Mouse (Mus musculus): ENCODE results near the gene Stag1. TPM values are rescaled to one million over a fixed set of nuclear protein-coding genes. Genes with fewer than 3 reads are reported as not detected.
"Not testable (repeated sequence)": the region's sequence is repeated elsewhere in the genome, so short reads cannot be mapped to it uniquely, and the experiment has no call there.

The Stag1 gene
- polyA plus RNA-seq, 1 experiment from 2014 or later = 44.7 TPM

GRCm38 (mm10) chr9:100660587-100660986, 63.0 kb downstream of the Stag1 start:
- no peaks in the 10 kb centered on the region for H3K9me3 ChIP-seq
- H3K4me3 ChIP-seq = no peak overlapping the region
- H3K27ac ChIP-seq = no peak overlapping the region
- no peak for ATAC-seq (ENCODE audit: low FRiP score)
- no peaks in the 10 kb centered on the region; the same call in 1 of the 2 replicates for H3K4me1 ChIP-seq (replicated peaks)
- no peak overlapping the region for H3K9ac ChIP-seq
- no peaks in the 10 kb centered on the region for H3K27me3 ChIP-seq
- no peaks in the 10 kb centered on the region for H3K36me3 ChIP-seq
- H3K4me2 ChIP-seq = no peak overlapping the region

- ATAC-seq (ENCODE audit: low FRiP score) = no peak
- WGBS = 91% methylated on average over 4 of the region's 4 CpGs
- no peak overlapping the region for H3K9ac ChIP-seq
These were observed 66.0 kb downstream of the Stag1 start for GRCm38 (mm10) chr9:100663473-100664134.

GRCm38 (mm10) chr9:100670151-100670550, 72.6 kb downstream of the Stag1 start:
- Histone ChIP-seq H3K4me2 (no peak overlapping the region), H3K27ac (no peak overlapping the region), H3K36me3 (no peaks in the 10 kb centered on the region), H3K4me1 (replicated peaks) (no peaks in the 10 kb centered on the region), H3K4me3 (no peak overlapping the region), H3K9ac (no peak overlapping the region), H3K9me3 (no peaks in the 10 kb centered on the region), H3K27me3 (no peaks in the 10 kb centered on the region)
- WGBS = 88% methylated on average over 5 of the region's 5 CpGs
- ATAC-seq (ENCODE audit: low FRiP score) = no peak

More at GRCm38 (mm10) chr9:100663473-100664134, 66.0 kb downstream of the Stag1 start:
- Histone ChIP-seq H3K4me2 (no peak overlapping the region), H3K4me1 (replicated peaks) (no peaks in the 10 kb centered on the region; the same call in 1 of the 2 replicates), H3K4me3 (no peak overlapping the region), H3K27me3 (no peaks in the 10 kb centered on the region), H3K36me3 (no peaks in the 10 kb centered on the region), H3K9me3 (no peaks in the 10 kb centered on the region), H3K27ac (no peak overlapping the region)

GRCm38 (mm10) chr9:100679036-100679435, 81.4 kb downstream of the Stag1 start:
- no peak for ATAC-seq (ENCODE audit: low FRiP score)
- Histone ChIP-seq H3K9me3 (no peaks in the 10 kb centered on the region), H3K4me2 (no peak overlapping the region), H3K27ac (no peak overlapping the region), H3K9ac (no peak overlapping the region), H3K36me3 (no peaks in the 10 kb centered on the region), H3K27me3 (no peaks in the 10 kb centered on the region), H3K4me3 (no peak overlapping the region), H3K4me1 (replicated peaks) (no peaks in the 10 kb centered on the region)

GRCm38 (mm10) chr9:100682285-100682684, 84.7 kb downstream of the Stag1 start:
- H3K4me1 ChIP-seq (replicated peaks) = peaks cover 13% of the 10 kb centered on the region
- H3K9me3 ChIP-seq = no peaks in the 10 kb centered on the region
- H3K4me2 ChIP-seq = no peak overlapping the region
- H3K4me3 ChIP-seq = no peak overlapping the region
- H3K27me3 ChIP-seq = no peaks in the 10 kb centered on the region
- no peak for ATAC-seq (ENCODE audit: low FRiP score)
- H3K9ac ChIP-seq = no peak overlapping the region
- H3K36me3 ChIP-seq = no peaks in the 10 kb centered on the region
- H3K27ac ChIP-seq = no peak overlapping the region

- H3K4me1 ChIP-seq (replicated peaks) = peaks cover 13% of the 10 kb centered on the region
- no peaks in the 10 kb centered on the region for H3K27me3 ChIP-seq
- ATAC-seq (ENCODE audit: low FRiP score) = peak; percentile 72
- H3K9ac ChIP-seq = no peak overlapping the region
- peak overlapping the region; percentile 79 for H3K27ac ChIP-seq
- WGBS = 12% methylated on average over 3 of the region's 3 CpGs
- H3K4me3 ChIP-seq = no peak overlapping the region
- H3K36me3 ChIP-seq = no peaks in the 10 kb centered on the region
- no peaks in the 10 kb centered on the region for H3K9me3 ChIP-seq
- H3K4me2 ChIP-seq = peak overlapping the region; percentile 29
These were observed 88.3 kb downstream of the Stag1 start for GRCm38 (mm10) chr9:100685769-100686487.

GRCm38 (mm10) chr9:100689765-100690316, 92.2 kb downstream of the Stag1 start:
- H3K4me2 ChIP-seq = no peak overlapping the region
- no peaks in the 10 kb centered on the region for H3K36me3 ChIP-seq
- no peaks in the 10 kb centered on the region for H3K27me3 ChIP-seq
- 91% methylated on average over 3 of the region's 3 CpGs for WGBS
- no peak overlapping the region for H3K27ac ChIP-seq
- ATAC-seq (ENCODE audit: low FRiP score) = no peak
- peaks cover 13% of the 10 kb centered on the region for H3K4me1 ChIP-seq (replicated peaks)
- no peak overlapping the region for H3K4me3 ChIP-seq
- H3K9ac ChIP-seq = no peak overlapping the region
- H3K9me3 ChIP-seq = no peaks in the 10 kb centered on the region

GRCm38 (mm10) chr9:100692239-100692638, 94.6 kb downstream of the Stag1 start:
- Histone ChIP-seq H3K36me3 (no peaks in the 10 kb centered on the region), H3K4me1 (replicated peaks) (0 out of 2 replicates have a peak, but pooled peaks cover 2% of the 10 kb centered on the region), H3K9me3 (no peaks in the 10 kb centered on the region), H3K27me3 (no peaks in the 10 kb centered on the region), H3K4me2 (no peak overlapping the region), H3K27ac (no peak overlapping the region), H3K9ac (no peak overlapping the region), H3K4me3 (no peak overlapping the region)
- WGBS = 86% methylated on average over 1 of the region's 1 CpGs
- no peak for ATAC-seq (ENCODE audit: low FRiP score)

GRCm38 (mm10) chr9:100696537-100696936, 98.9 kb downstream of the Stag1 start:
- Histone ChIP-seq H3K9ac (no peak overlapping the region), H3K36me3 (no peaks in the 10 kb centered on the region), H3K9me3 (no peaks in the 10 kb centered on the region), H3K27me3 (no peaks in the 10 kb centered on the region), H3K4me1 (replicated peaks) (0 out of 2 replicates have a peak, but pooled peaks cover 2% of the 10 kb centered on the region), H3K27ac (no peak overlapping the region), H3K4me2 (no peak overlapping the region), H3K4me3 (no peak overlapping the region)
- 95% methylated on average over 2 of the region's 2 CpGs for WGBS
- no peak for ATAC-seq (ENCODE audit: low FRiP score)

GRCm38 (mm10) chr9:100707644-100708043, 110.0 kb downstream of the Stag1 start:
- WGBS = 76% methylated on average over 1 of the region's 1 CpGs
- no peak for ATAC-seq (ENCODE audit: low FRiP score)
- no peaks in the 10 kb centered on the region for H3K27me3 ChIP-seq

GRCm38 (mm10) chr9:100711665-100712064, 114.1 kb downstream of the Stag1 start:
- no peak for ATAC-seq (ENCODE audit: low FRiP score)
- Histone ChIP-seq H3K27ac (no peak overlapping the region), H3K9me3 (no peaks in the 10 kb centered on the region), H3K36me3 (no peaks in the 10 kb centered on the region), H3K27me3 (no peaks in the 10 kb centered on the region), H3K4me1 (replicated peaks) (no peaks in the 10 kb centered on the region), H3K4me2 (no peak overlapping the region), H3K9ac (no peak overlapping the region), H3K4me3 (no peak overlapping the region)
- WGBS = 87% methylated on average over 2 of the region's 2 CpGs

More at GRCm38 (mm10) chr9:100707644-100708043, 110.0 kb downstream of the Stag1 start:
- Histone ChIP-seq H3K4me1 (replicated peaks) (no peaks in the 10 kb centered on the region), H3K4me2 (no peak overlapping the region), H3K9me3 (no peaks in the 10 kb centered on the region), H3K4me3 (no peak overlapping the region), H3K27ac (no peak overlapping the region), H3K36me3 (no peaks in the 10 kb centered on the region), H3K9ac (no peak overlapping the region)

GRCm38 (mm10) chr9:100724832-100725231, 127.2 kb downstream of the Stag1 start:
- H3K27ac ChIP-seq; ATAC-seq (ENCODE audit: low FRiP score); H3K4me1 ChIP-seq (replicated peaks); H3K9me3 ChIP-seq; H3K9ac ChIP-seq; H3K4me3 ChIP-seq; H3K4me2 ChIP-seq; H3K27me3 ChIP-seq; H3K36me3 ChIP-seq: not testable (repeated sequence)
- 97% methylated on average over 2 of the region's 2 CpGs for WGBS

Data from hindbrain, embryonic 13.5 days (tissue).